Mouse (Mus musculus): ENCODE measurements around the gene Prkn. TPM values are rescaled to one million over a fixed set of nuclear protein-coding genes. Genes with fewer than 3 reads are reported as not detected.

Prkn gene
- total and polyA plus RNA-seq, 2 experiments from 2014 or later, result 6.2 to 6.8 TPM

DNA sequence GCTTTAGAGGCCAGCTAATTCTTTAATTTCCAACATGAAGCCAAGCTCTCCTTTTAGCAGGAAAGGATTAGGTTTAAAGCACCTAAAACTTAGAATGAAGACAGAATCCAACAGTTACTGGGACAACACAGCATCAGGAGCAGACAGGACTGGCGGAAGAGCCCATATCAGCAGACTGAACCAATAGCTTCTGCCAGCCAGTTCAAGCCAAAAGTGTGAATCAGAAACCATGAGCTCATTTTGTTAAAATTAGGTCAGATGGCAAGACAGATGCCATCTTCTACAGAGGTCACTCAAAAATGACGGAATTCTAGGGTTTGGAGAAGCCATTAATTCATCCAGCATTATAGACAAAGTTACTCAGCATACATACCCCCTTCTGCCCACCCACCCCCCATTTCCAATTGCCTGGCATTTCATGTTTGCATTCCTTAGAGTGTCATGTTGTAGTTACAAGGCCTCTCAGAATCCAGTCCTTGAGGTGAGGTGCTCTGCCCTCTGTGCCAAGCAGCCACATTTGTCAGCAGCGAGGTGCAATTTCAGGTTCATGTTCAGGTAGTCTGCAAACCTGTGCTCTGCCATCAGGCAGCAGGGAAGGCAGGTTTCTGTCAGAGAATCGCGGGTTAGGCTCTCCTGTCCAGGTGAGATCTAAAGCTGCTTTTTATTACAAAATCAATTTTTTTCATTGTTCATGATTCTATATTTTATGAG is 1041.1 kb downstream of the Prkn start:
- no peak for TF ChIP-seq CTCF (IDR thresholded peaks at IDR 0.05; ENCODE audit: low read depth)
- 82% methylated on average over 5 of the region's 5 CpGs for WGBS
- Histone ChIP-seq H3K4me2 (ENCODE audit: low read depth) (no peak overlapping the region), H3K9me3 (ENCODE audit: low read length) (no peaks in the 10 kb centered on the region), H3K36me3 (ENCODE audit: insufficient read depth) (no peaks in the 10 kb centered on the region), H3K4me1 (ENCODE audit: insufficient read depth) (no peaks in the 10 kb centered on the region), H3K27ac (ENCODE audit: low read depth, low read length) (no peak overlapping the region), H3K27me3 (ENCODE audit: insufficient read depth, low read length) (no peaks in the 10 kb centered on the region), H3K9ac (no peak overlapping the region), H3K4me3 (ENCODE audit: low read depth, low read length) (no peak overlapping the region)
- ATAC-seq, result no peak
- no peak for DNase-seq

- Histone ChIP-seq H3K27ac (ENCODE audit: low read depth, low read length) (no peak overlapping the region), H3K4me1 (ENCODE audit: insufficient read depth) (no peaks in the 10 kb centered on the region), H3K4me2 (ENCODE audit: low read depth) (no peak overlapping the region), H3K27me3 (ENCODE audit: insufficient read depth, low read length) (no peaks in the 10 kb centered on the region), H3K9me3 (ENCODE audit: low read length) (no peaks in the 10 kb centered on the region), H3K36me3 (ENCODE audit: insufficient read depth) (no peaks in the 10 kb centered on the region), H3K4me3 (ENCODE audit: low read depth, low read length) (no peak overlapping the region), H3K9ac (no peak overlapping the region)
- no peak for DNase-seq
- ATAC-seq, result no peak
- no peak for TF ChIP-seq CTCF (IDR thresholded peaks at IDR 0.05; ENCODE audit: low read depth)
- 87% methylated on average over 6 of the region's 6 CpGs for WGBS
Observed at GRCm38 (mm10) chr17:11885601-11886000, 1045.4 kb downstream of the Prkn start.

DNA sequence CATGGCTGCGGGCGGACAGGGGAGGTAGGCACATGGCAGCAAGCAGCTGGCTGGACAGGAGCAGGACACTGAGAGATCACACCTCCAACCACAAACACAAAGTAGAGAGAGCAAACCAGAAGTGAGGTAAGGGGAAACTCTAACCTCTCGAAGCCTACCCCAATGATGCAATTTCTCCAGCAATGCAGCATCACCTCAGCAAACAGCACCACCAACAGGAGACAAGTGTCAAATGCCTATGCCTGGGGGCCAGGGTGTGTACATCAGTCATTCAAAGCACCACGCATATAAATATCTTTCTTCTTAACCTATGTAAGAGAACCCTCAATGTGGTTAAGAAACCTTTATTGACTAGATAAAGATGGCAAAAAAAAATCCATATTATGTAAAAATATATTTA is 1046.8 kb downstream of the Prkn start:
- TF ChIP-seq CTCF (IDR thresholded peaks at IDR 0.05; ENCODE audit: low read depth), result peak; percentile 28
- Histone ChIP-seq H3K4me3 (ENCODE audit: low read depth, low read length) (no peak overlapping the region), H3K27ac (ENCODE audit: low read depth, low read length) (no peak overlapping the region), H3K9ac (no peak overlapping the region), H3K27me3 (ENCODE audit: insufficient read depth, low read length) (no peaks in the 10 kb centered on the region), H3K9me3 (ENCODE audit: low read length) (no peaks in the 10 kb centered on the region), H3K36me3 (ENCODE audit: insufficient read depth) (no peaks in the 10 kb centered on the region), H3K4me2 (ENCODE audit: low read depth) (no peak overlapping the region), H3K4me1 (ENCODE audit: insufficient read depth) (no peaks in the 10 kb centered on the region)
- DNase-seq, result no peak
- 88% methylated on average over 4 of the region's 4 CpGs for WGBS
- ATAC-seq, result no peak

GRCm38 (mm10) chr17:11887591-11888205 is 1047.5 kb downstream of the Prkn start:
- Histone ChIP-seq H3K4me2 (ENCODE audit: low read depth) (no peak overlapping the region), H3K27me3 (ENCODE audit: insufficient read depth, low read length) (no peaks in the 10 kb centered on the region), H3K4me3 (ENCODE audit: low read depth, low read length) (no peak overlapping the region), H3K9me3 (ENCODE audit: low read length) (no peaks in the 10 kb centered on the region), H3K4me1 (ENCODE audit: insufficient read depth) (no peaks in the 10 kb centered on the region), H3K27ac (ENCODE audit: low read depth, low read length) (no peak overlapping the region), H3K36me3 (ENCODE audit: insufficient read depth) (no peaks in the 10 kb centered on the region), H3K9ac (no peak overlapping the region)
- no peak for DNase-seq
- 65% methylated on average over 12 of the region's 12 CpGs for WGBS
- no peak for ATAC-seq
- no peak for TF ChIP-seq CTCF (IDR thresholded peaks at IDR 0.05; ENCODE audit: low read depth)

DNA sequence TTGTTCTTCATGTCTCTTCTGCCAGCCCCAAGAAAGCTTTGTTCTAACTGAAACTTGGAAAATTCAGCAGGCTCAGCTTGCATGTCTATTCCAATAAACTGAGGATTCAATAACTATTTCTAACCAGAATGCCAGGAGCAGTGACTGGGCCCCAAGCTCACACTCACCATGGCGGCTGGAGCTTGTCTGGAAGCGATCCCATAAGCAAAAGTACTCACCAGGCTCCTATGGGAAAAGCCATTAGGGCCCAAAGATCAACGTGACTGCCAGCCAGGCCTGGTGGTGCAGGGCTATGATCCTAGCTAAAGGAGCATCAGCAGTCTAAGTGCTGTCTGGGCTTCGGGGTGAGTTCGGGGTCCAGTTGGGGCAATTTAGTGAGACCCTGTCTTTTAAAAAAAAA is 1048.6 kb downstream of the Prkn start:
- WGBS, result 88% methylated on average over 5 of the region's 5 CpGs
- no peak for DNase-seq
- no peak overlapping the region for H3K9ac ChIP-seq

GRCm38 (mm10) chr17:11900300-11900699 is 1060.1 kb downstream of the Prkn start:
- Histone ChIP-seq H3K9me3 (ENCODE audit: low read length) (no peaks in the 10 kb centered on the region), H3K4me2 (ENCODE audit: low read depth) (no peak overlapping the region), H3K4me3 (ENCODE audit: low read depth, low read length) (no peak overlapping the region), H3K36me3 (ENCODE audit: insufficient read depth) (no peaks in the 10 kb centered on the region), H3K27me3 (ENCODE audit: insufficient read depth, low read length) (no peaks in the 10 kb centered on the region), H3K27ac (ENCODE audit: low read depth, low read length) (peak overlapping the region; percentile 37; the same call in 1 of the 2 replicates), H3K9ac (no peak overlapping the region), H3K4me1 (ENCODE audit: insufficient read depth) (peaks cover 9% of the 10 kb centered on the region; the same call in 1 of the 2 replicates)
- 52% methylated on average over 7 of the region's 7 CpGs for WGBS
- DNase-seq (peak; percentile 52), ATAC-seq (peak; percentile 70; the same call in 1 of the 2 replicates)
- TF ChIP-seq CTCF (IDR thresholded peaks at IDR 0.05; ENCODE audit: low read depth), result no peak

More for the DNA sequence above, 1048.6 kb downstream of the Prkn start:
- Histone ChIP-seq H3K9me3 (ENCODE audit: low read length) (no peaks in the 10 kb centered on the region), H3K27ac (ENCODE audit: low read depth, low read length) (no peak overlapping the region), H3K27me3 (ENCODE audit: insufficient read depth, low read length) (no peaks in the 10 kb centered on the region), H3K36me3 (ENCODE audit: insufficient read depth) (no peaks in the 10 kb centered on the region), H3K4me1 (ENCODE audit: insufficient read depth) (no peaks in the 10 kb centered on the region), H3K4me3 (ENCODE audit: low read depth, low read length) (no peak overlapping the region), H3K4me2 (ENCODE audit: low read depth) (no peak overlapping the region)
- no peak for ATAC-seq
- TF ChIP-seq CTCF (IDR thresholded peaks at IDR 0.05; ENCODE audit: low read depth), result no peak

DNA sequence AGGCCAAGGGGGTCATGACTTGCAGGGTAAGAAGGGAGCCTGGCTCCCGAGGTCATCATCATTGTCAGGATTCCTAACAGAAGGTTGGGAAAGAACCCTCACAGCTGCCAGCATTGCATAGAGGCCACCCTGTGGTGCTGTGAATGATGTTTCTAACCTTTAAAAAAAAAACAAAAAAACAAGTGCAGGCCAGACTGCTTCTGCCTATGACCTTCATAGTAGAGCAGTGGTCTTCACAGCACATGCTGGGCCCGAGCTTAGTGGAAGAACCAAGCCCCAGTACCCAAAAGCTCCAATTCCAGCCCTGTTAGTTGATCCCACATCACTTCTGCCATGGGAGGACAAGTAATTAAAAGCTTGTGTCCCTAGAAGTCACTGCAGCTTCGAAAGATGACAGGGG is 1061.5 kb downstream of the Prkn start:
- H3K9me3 ChIP-seq (ENCODE audit: low read length), result no peaks in the 10 kb centered on the region
- no peak overlapping the region for H3K9ac ChIP-seq
- no peaks in the 10 kb centered on the region for H3K36me3 ChIP-seq (ENCODE audit: insufficient read depth)
- WGBS, result 81% methylated on average over 3 of the region's 3 CpGs
- H3K4me1 ChIP-seq (ENCODE audit: insufficient read depth), result peaks cover 9% of the 10 kb centered on the region; the same call in 1 of the 2 replicates
- no peak overlapping the region for H3K4me3 ChIP-seq (ENCODE audit: low read depth, low read length)
- TF ChIP-seq CTCF (IDR thresholded peaks at IDR 0.05; ENCODE audit: low read depth), result no peak
- no peak for DNase-seq
- no peak overlapping the region for H3K4me2 ChIP-seq (ENCODE audit: low read depth)
- H3K27ac ChIP-seq (ENCODE audit: low read depth, low read length), result no peak overlapping the region
- ATAC-seq, result no peak
- no peaks in the 10 kb centered on the region for H3K27me3 ChIP-seq (ENCODE audit: insufficient read depth, low read length)

Measured in forebrain, postnatal 0 days (tissue).